Mouse (Mus musculus) embryonic fibroblast, embryonic 13.5 days (primary cell): ENCODE measurements around the gene Cog3. TPM values are rescaled to one million over a fixed set of nuclear protein-coding genes. Genes with fewer than 3 reads are reported as not detected.

Experiments used
- H3K27ac ChIP-seq: 2 replicates; pipeline ENCODE4 v1.5.1; 2012; ENCODE audit warnings: low read length, control low read depth, inconsistent platforms; ENCODE audit not compliant: insufficient read depth
- H3K4me1 ChIP-seq: 2 replicates; pipeline ENCODE4 v1.6.1; 2011; ENCODE audit warnings: low read length; ENCODE audit not compliant: control insufficient read depth, insufficient read depth
- H3K4me3 ChIP-seq: 2 replicates; pipeline ENCODE4 v1.5.1; 2011; ENCODE audit warnings: mild to moderate bottlenecking, control low read depth, low read length; ENCODE audit not compliant: insufficient read depth
- CTCF ChIP-seq: IDR thresholded peaks from 2 replicates; pipeline ENCODE4 v1.5.1; 2011; ENCODE audit warnings: mild to moderate bottlenecking, control low read depth, low read length, moderate library complexity, borderline replicate concordance; ENCODE audit not compliant: insufficient read depth
- POLR2A ChIP-seq: IDR thresholded peaks from 2 replicates; pipeline ENCODE4 v1.6.1; 2011; ENCODE audit warnings: low read depth, mild to moderate bottlenecking, control low read depth, low read length, moderate library complexity
- polyA plus RNA-seq: library from polyadenylated mRNA; stranded (reverse); fragments of >200 nt; gene quantifications from 2 replicates; pipeline ENCODE4 v1.2.4, GENCODE M21; 2011; ENCODE audit warnings: low read depth; ENCODE audit not compliant: missing spikeins, insufficient read length

Cog3 gene
- polyA plus RNA-seq, 1 experiment, result 27.2 TPM

DNA sequence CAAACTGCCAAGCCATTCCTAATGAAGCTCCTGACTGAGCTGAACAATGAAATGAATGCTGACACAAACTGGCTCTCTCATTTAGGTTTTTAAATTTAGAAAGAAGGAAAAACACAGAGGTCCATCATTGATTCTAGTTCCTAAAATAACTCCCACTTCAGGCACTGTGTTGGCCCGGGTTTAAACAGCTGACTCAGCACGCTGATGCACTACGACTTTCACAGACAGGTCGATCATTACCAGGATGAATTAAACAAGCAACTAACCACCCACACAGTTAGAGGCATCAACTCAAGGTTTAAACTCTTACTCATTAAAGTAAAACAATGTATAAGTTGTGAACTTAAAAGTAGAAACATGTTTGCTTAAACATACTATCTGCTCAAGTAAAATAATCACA is 47.7 kb downstream of the Cog3 start:
- TF ChIP-seq CTCF (no peak), POLR2A (no peak)
- Histone ChIP-seq H3K4me1 (no peaks in the 10 kb centered on the region), H3K4me3 (no peak overlapping the region), H3K27ac (no peak overlapping the region)

DNA sequence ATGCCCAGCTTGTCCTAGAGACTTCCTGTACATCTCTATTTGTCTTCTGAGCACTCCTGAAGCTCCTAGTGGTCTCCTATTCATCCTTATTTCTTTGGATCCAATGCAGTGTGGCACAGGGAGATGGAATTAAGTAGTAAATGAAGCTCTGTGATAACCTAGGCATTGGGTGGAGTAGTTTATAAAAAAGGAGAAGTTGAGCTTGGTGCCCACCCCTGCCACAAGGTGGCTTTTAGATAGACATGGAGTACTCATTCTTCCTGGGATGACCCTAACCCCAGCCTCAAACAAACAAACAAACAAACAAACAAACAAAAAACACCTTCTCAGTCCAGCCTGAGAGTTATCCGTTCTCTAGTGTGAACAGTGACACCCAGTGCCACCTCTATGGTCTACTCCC is 56.4 kb downstream of the Cog3 start:
- Histone ChIP-seq H3K27ac (no peak overlapping the region), H3K4me3 (no peak overlapping the region), H3K4me1 (no peaks in the 10 kb centered on the region)

GRCm38 (mm10) chr14:75696096-75696495 is 58.2 kb downstream of the Cog3 start:
- Histone ChIP-seq H3K4me1 (no peaks in the 10 kb centered on the region), H3K4me3 (no peak overlapping the region), H3K27ac (no peak overlapping the region)
- no peak for TF ChIP-seq POLR2A
- TF ChIP-seq CTCF, result no peak

More for the DNA sequence above, 56.4 kb downstream of the Cog3 start:
- TF ChIP-seq POLR2A (no peak), CTCF (no peak)

DNA sequence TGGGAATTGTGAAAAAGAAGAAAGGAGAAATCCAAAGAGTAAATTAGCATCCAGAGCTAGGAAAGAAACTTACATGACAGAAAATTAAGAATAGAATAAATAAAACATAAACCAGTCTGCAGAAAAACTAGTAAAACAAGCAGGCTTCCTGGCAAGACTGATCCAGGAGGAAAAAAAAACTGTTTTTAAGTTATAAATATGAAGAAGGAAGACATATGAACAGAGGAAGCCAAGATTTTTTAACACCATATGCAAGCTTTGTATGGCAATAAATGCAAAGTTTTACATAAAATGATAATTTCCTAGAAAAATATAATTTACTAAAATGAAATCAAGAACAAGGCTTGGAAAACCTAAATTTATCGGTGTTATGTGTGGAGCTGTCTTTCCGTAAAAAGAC is 63.9 kb downstream of the Cog3 start:
- no peak for TF ChIP-seq POLR2A
- no peak for TF ChIP-seq CTCF

GRCm38 (mm10) chr14:75676316-75676715 is 78.0 kb downstream of the Cog3 start:
- H3K4me1 ChIP-seq, result no peaks in the 10 kb centered on the region

More for the DNA sequence above, 63.9 kb downstream of the Cog3 start:
- no peak overlapping the region for H3K4me3 ChIP-seq
- no peaks in the 10 kb centered on the region for H3K4me1 ChIP-seq
- H3K27ac ChIP-seq, result no peak overlapping the region

GRCm38 (mm10) chr14:75669085-75669645 is 85.2 kb downstream of the Cog3 start:
- no peak for TF ChIP-seq CTCF
- no peaks in the 10 kb centered on the region for H3K4me1 ChIP-seq
- H3K27ac ChIP-seq, result no peak overlapping the region
- H3K4me3 ChIP-seq, result no peak overlapping the region

More at GRCm38 (mm10) chr14:75676316-75676715, 78.0 kb downstream of the Cog3 start:
- H3K27ac ChIP-seq, result no peak overlapping the region
- no peak for TF ChIP-seq POLR2A
- H3K4me3 ChIP-seq, result no peak overlapping the region

GRCm38 (mm10) chr14:75665430-75666180 is 88.7 kb downstream of the Cog3 start:
- Histone ChIP-seq H3K4me1 (no peaks in the 10 kb centered on the region), H3K27ac (no peak overlapping the region), H3K4me3 (no peak overlapping the region)
- TF ChIP-seq POLR2A (no peak), CTCF (no peak)

- Histone ChIP-seq H3K4me1 (no peaks in the 10 kb centered on the region), H3K4me3 (no peak overlapping the region), H3K27ac (no peak overlapping the region)
- TF ChIP-seq POLR2A (no peak), CTCF (no peak)
Measured at GRCm38 (mm10) chr14:75661548-75661947, 92.8 kb downstream of the Cog3 start.

- no peak for TF ChIP-seq POLR2A
- TF ChIP-seq CTCF, result no peak
- Histone ChIP-seq H3K4me3 (no peak overlapping the region), H3K4me1 (no peaks in the 10 kb centered on the region), H3K27ac (no peak overlapping the region)
Measured at GRCm38 (mm10) chr14:75660936-75661335, 93.4 kb downstream of the Cog3 start.

Other genes starting within 250 kb of the Cog3 start
- gene Spert, start 161.4 kb downstream of the Cog3 start, polyA plus RNA-seq, result not detected in 2 replicates
- not detected in 2 replicates for gene Erich6b, start 112.3 kb downstream of the Cog3 start, polyA plus RNA-seq
- gene Slc25a30, start 32.5 kb upstream of the Cog3 start, polyA plus RNA-seq, result 22.3 and 23.8 TPM in 2 replicates
- 3,843 and 4,417 TPM in 2 replicates for gene Tpt1, start 90.6 kb upstream of the Cog3 start, polyA plus RNA-seq
- 0.12 TPM in 1 of 2 replicates, not detected in the other for gene Kctd4, start 200.5 kb upstream of the Cog3 start, polyA plus RNA-seq